Mouse (Mus musculus) layer of hippocampus, adult 8-10 months (tissue): ENCODE measurements around the gene Galnt17. TPM values are rescaled to one million over a fixed set of nuclear protein-coding genes. Genes with fewer than 3 reads are reported as not detected.

Source experiments
- DNase-seq, 2 experiments: peaks; one replicate each; pipeline ENCODE4 v3.0.0; 2022; ENCODE audit warnings: low spot score in 2 of 2
- total RNA-seq, 4 experiments: library from RNA; stranded (reverse); gene quantifications; 2 replicates each; pipeline ENCODE4 v1.2.4; 2022

The Galnt17 gene
- total RNA-seq, 4 experiments from 2014 or later = 95.9 to 116 (median 106) TPM

DNA sequence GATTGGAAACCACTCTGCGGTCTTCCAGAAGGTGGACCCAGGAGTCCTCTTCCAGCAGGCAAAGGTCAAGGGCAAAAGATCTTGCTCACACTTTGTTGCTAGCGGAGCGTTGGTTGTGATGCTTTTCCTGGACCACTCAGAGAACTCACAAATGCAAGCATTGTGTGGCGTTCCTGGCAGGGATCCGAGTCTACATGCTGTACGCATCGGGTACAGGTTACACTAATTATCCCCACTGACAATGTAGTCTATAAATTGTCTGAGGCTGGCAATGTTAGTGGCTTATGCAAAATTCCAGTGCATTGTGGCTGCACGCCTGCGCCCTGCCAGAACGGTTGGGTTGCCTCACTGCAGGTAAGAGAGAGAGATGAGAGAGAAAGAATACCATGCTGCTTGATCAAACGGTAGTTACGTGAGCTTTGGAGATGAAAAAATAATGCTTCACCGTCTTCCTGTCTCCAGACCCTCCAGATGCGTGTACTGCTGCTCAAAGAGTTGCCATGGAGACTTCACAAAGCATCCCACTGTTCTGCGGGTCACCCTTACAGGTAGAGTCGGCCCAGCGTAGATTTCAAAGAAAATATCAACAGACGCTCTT lies 285.8 kb downstream of the Galnt17 start:
- DNase-seq = peak in 1 of 2 experiments; percentile 26

GRCm38 (mm10) chr5:131020936-131021335 lies 287.4 kb downstream of the Galnt17 start:
- DNase-seq = no peak

DNA sequence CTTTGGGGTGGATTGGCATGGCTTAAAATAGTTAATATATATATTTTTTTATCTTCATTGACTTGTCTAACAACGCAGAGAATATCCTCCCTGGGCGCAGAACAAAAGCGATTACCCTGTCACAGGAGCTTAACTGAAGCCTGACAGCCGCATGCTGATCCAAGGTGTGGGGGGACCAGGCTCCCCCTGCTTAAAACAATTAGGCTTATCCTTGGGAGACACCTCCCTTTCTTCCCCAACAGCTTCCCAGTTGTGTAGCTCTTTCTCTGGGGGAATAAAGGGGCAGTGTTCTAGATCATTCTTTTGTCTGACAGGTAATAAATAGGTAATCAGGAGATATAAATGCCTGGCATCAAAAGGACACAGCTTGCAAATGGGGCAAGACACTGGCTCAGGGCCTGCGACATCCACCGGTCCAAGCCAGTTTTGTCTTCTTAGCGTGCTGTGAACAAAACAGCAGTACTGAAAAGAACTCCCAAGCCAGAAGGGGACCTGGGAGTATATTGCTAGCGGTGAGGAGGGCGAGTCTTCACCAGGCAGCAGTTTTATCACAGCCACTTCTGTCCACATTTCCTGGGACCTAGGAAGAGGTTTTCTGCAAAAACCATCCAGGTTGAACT lies 288.8 kb downstream of the Galnt17 start:
- DNase-seq = no peak

- DNase-seq = no peak
Measured at GRCm38 (mm10) chr5:131016066-131016465, 292.2 kb downstream of the Galnt17 start.

DNA sequence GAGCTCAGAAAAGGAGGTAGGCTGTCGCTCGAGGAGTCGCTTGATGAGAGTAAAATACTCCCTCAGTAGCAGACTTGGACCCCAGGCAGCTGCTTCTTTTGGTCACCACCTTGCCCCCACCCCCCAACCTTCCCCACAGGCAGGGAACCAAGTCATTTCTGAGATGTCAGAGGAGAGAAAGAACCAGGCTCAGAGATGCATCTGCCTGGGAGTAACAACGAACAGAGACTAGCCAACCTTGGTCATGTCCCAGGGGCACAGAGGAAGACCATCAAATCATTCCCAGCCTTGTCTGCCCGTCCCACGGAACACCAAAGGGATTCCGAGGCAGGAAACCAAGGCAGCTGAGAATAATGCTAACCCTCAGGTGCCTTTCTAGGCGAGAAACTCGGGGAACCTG lies 293.0 kb downstream of the Galnt17 start:
- DNase-seq = no peak

- DNase-seq = no peak
Measured at GRCm38 (mm10) chr5:131013816-131014215, 294.5 kb downstream of the Galnt17 start.

DNA sequence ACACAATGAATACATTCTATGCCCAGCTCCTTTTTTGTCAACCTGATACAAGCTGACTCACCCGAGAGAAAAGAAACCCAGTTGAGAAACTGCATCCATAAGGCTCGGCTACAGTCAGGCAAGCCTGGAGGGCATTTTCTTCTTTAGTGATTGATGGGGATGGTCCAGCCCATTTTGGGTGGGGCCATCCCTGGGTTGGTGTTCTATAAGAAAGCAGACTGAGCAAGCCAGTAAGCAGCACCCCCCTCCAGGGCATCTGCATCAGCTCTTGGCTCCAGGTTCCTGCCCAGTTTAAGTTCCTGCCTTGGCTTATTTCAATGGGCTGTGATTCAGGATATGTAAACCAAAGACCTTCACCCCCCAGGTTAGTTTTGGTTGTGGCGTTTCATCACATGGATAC lies 295.2 kb downstream of the Galnt17 start:
- no peak for DNase-seq

- no peak for DNase-seq
Measured at GRCm38 (mm10) chr5:131009510-131009909, 298.8 kb downstream of the Galnt17 start.

- no peak for DNase-seq
Measured at GRCm38 (mm10) chr5:131008507-131008906, 299.8 kb downstream of the Galnt17 start.

DNA sequence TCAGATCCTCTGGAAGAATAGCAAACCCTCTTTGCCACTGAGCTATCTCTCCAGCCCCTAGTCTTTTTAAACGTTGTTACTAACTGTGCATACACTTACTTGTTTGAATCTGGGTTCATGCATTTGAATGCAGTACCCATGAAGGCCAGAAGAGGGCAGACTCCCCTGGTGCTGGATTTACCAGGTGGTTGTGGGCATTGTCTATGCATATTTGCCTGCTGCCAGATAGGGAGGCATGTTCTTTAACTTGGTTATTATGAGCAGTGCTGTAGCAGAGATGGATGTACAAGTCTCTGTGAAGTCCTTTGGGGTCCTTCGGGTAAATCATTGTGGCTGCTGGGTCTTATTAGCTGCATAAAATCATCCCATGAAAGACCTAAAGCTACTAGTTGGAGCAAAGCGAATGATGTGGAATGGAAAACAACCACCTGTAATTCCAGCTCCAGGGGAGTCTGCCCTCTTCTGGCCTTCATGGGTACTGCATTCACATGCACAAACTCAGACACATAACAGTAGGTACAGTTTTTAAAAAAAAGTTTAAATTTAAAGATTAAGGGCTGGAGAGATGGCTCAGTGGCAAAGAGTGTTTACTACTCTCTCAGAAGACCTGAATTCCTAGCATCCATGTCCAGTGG lies 300.3 kb downstream of the Galnt17 start:
- peak; percentile 30 to 58 for DNase-seq

- DNase-seq = peak; percentile 88 to 91
Measured at GRCm38 (mm10) chr5:131007198-131007597, 301.1 kb downstream of the Galnt17 start.

DNA sequence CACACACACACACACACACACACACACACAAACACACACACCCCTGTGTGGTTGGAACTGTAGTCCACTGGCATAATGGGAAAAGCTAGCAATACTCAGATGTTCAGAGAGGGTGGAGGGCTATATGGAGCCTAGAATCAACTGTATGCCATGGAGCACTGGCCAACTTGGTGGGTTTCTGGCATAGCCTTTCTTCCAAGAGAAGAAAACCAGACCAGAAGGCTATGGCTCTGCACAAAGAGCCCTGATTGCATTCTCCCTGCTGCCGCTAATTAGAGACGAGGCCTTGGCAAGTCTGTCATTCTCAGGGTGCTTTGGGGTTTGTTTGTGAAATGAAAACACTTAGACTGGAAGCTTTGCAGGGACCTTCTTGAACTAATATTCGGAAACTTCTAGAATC lies 301.8 kb downstream of the Galnt17 start:
- DNase-seq = peak; percentile 36 to 43

DNA sequence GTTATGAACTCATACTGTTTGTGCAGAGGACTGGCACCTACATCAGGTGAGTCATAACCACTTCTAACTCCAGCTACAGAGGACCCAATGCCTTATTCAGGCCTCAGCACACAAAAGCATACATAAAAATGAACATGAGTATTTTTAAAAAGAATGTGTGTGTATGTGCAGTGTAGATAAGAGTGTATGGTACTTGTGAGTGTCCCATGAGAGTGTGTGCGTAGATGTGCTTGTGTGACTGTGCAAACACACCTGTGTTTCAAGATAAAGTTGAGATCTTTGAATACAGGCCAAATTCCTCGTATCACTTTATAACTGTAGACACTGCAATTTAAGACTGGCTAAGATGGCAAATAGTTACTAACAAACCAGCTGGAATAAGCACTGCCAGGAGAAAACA lies 307.7 kb downstream of the Galnt17 start:
- DNase-seq = no peak

GRCm38 (mm10) chr5:130979321-130979720 lies 329.0 kb downstream of the Galnt17 start:
- DNase-seq = no peak

- no peak for DNase-seq
Measured at GRCm38 (mm10) chr5:130978871-130979270, 329.4 kb downstream of the Galnt17 start.

DNA sequence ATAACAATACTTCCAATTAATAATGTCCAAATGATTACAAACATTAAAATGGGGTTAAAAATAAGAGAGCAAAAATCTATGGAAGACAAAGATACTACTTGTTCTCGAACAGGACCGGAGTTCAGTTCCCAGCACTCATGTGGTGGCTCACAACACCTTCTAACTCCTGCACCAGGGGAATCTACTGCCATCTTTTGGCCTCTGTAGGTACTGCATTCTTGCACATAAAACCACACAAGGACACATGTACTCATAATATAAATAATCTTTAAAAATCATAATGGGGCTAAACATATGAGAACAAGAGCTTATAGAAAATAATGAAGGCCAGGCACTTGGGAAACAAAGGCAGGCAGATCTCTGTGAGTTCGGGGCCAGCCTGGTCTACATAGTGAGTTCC lies 330.3 kb downstream of the Galnt17 start:
- DNase-seq = no peak

- DNase-seq = peak; percentile 40 to 44
Measured at GRCm38 (mm10) chr5:130952361-130952760, 355.9 kb downstream of the Galnt17 start.

DNA sequence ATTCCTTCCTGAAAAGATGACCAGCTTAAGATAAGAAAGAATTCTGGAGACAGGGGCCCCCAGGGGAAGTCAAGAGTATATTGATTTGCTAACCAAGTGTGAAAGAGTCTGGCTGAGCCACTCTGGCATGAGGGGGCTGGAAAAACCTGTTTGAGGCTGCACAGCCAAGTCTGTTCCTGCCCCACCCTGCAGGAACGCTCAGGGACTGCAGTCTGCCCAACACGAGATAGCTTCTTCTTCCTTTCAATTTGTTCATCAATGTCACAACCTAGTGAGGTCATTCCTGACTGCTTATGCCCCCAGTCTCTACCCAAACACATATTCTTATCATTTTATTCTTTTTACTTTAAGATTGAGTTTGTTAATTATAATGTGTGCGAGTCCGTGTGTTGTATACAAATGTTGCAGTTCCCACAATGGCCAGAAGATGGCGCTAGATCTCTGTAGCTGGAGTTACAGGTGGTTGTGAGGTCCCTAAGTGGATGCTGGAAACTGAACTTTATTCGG lies 357.4 kb downstream of the Galnt17 start:
- DNase-seq = no peak

GRCm38 (mm10) chr5:130950421-130950820 lies 357.9 kb downstream of the Galnt17 start:
- no peak for DNase-seq

DNA sequence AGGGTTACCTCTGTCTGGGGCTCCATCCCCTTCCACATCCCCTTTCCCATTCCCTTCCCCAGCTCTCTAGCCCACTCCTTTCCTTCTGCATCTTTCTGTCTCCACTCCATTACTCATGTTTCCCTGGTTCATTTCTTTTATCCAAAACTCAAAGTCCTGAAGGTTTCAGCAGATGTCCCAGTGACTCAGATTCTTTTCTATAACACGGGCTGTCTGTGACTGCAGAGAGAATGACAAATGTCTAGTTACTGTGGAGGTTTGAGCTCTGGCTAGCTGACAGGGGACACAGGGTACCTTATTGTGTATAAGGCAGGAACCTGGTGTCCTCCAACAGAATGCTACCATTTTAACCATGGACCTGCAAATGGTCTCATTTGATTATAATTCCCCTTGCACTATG lies 358.6 kb downstream of the Galnt17 start:
- no peak for DNase-seq

- peak; percentile 33 to 56 for DNase-seq
Measured at GRCm38 (mm10) chr5:130938911-130939608, 369.2 kb downstream of the Galnt17 start.

DNA sequence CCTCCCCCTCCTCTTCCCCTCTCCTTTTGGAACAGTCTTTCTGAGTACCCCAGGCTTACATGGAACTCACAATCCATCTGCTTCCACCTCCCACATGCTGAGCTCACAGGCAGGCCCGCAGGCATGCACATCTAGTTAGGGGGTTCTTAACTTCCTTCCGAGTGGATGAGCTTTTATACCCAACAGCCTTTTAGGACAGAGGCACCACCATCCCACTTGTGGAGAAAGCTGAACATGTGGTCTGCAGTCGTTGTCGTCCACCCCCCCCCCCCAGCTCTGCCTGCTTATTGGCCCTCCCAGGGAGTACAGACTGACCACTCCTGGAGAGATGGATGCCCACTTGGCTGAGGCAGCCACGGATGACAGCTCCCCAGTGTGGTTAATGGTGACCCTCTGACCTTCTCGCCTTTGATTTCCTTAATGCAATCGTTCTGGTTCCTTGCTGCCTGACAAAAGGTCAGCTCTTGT lies 370.0 kb downstream of the Galnt17 start:
- peak; percentile 33 to 39 for DNase-seq
